ENCODE assay signal across 9 mouse cellular contexts in genomic region chr1:87127206-87128030, GRCm38 (mm10). TPM values are rescaled to one million over a fixed set of nuclear protein-coding genes. Genes with fewer than 3 reads are reported as not detected.
DNase-seq lines count a peak whose midpoint lies in the region; ATAC-seq lines count a peak whose summit lies in the region.
"Had no signal": no experiment of that assay in that cellular context is flagged by ENCODE, and none has a peak within 500 bp of the region (broad histone marks: within the 10 kb centered on the region; RNA-seq: fewer than 3 reads in every experiment).

No protein-coding gene starts in this region.

- H3K9ac ChIP-seq in heart, embryonic 15.5 days = no peak overlapping the region

- H3K4me1 ChIP-seq in heart, embryonic 15.5 days (replicated peaks) = no peaks in the 10 kb centered on the region; the same call in 1 of the 2 replicates
- peaks cover 10% of the 10 kb centered on the region; the same call in 1 of the 2 replicates for H3K4me1 ChIP-seq in embryonic facial prominence, embryonic 10.5 days

- ATAC-seq in heart, embryonic 15.5 days (replicated peaks; ENCODE audit: insufficient number of reproducible peaks, insufficient read depth, low FRiP score, low read depth) = no peak
- ATAC-seq in activated CD4-positive, CD25-positive, alpha-beta regulatory T cell, adult 4 months = no peak

- peak overlapping the region; percentile 51 for H3K4me2 ChIP-seq in heart, embryonic 15.5 days

- peak overlapping the region; percentile 23 for H3K4me3 ChIP-seq in heart, embryonic 15.5 days
- peak overlapping the region; percentile 39 for H3K4me3 ChIP-seq in embryonic facial prominence, embryonic 10.5 days

- intact Hi-C loops in left cerebral cortex, postnatal 25 days (cut with DNase I) = no loop called here

- H3K36me3 ChIP-seq in heart, embryonic 15.5 days = no peaks in the 10 kb centered on the region
- no peaks in the 10 kb centered on the region for H3K36me3 ChIP-seq in embryonic facial prominence, embryonic 10.5 days (replicated peaks)

- DNase-seq in heart, adult 9 months (ENCODE audit: low spot score in 2 of 2) = no peak
- peak; percentile 16 for DNase-seq in embryonic facial prominence, embryonic 10.5 days (ENCODE audit: low spot score)
- peak; percentile 25 for DNase-seq in heart, postnatal 4 days
- DNase-seq in left cerebral cortex, postnatal 25 days (ENCODE audit: low spot score in 2 of 2) = peak; percentile 41 to 55
- DNase-seq in right cerebral cortex, postnatal 14 days = peak; percentile 53
- DNase-seq in liver = no peak

- H3K27ac ChIP-seq in heart, embryonic 15.5 days = no peak overlapping the region
- H3K27ac ChIP-seq in embryonic facial prominence, embryonic 10.5 days (replicated peaks) = no peak overlapping the region

- 11% methylated on average over 43 of the region's 43 CpGs for WGBS in heart, embryonic 15.5 days
- WGBS in embryonic facial prominence, embryonic 10.5 days = 5% methylated on average over 43 of the region's 43 CpGs

- peaks cover 38% of the 10 kb centered on the region for H3K27me3 ChIP-seq in heart, embryonic 15.5 days
- H3K27me3 ChIP-seq in embryonic facial prominence, embryonic 10.5 days (replicated peaks; ENCODE audit: low read depth, poor library complexity, severe bottlenecking) = peaks cover 60% of the 10 kb centered on the region

- H3K9me3 ChIP-seq in heart, embryonic 15.5 days (replicated peaks) = no peaks in the 10 kb centered on the region
- H3K9me3 ChIP-seq in embryonic facial prominence, embryonic 10.5 days = no peaks in the 10 kb centered on the region

RNA-seq across cellular contexts. Expression of gene Akp3, which starts 2.6 kb away (rescaled TPM):
- polyA plus RNA-seq in heart, embryonic 15.5 days (2015; fragmentation: Nextera tagmentation; extraction: Ambion mirVana) = not detected in 2 replicates
- not detected in 2 replicates for polyA plus RNA-seq in embryonic facial prominence, embryonic 10.5 days (2016; fragmentation: Nextera tagmentation; extraction: Ambion mirVana)
- total RNA-seq in heart, postnatal 4 days (2021) = not detected
- total RNA-seq in left cerebral cortex, postnatal 25 days (2021) = not detected
- polyA plus RNA-seq in activated CD4-positive, CD25-positive, alpha-beta regulatory T cell, adult 4 months (2017; shearing (Covaris generic)) = not detected
- polyA plus RNA-seq: frontal cortex, adult 2 months had no signal

RNA-seq across cellular contexts. Expression of gene Alpi, which starts 26.0 kb away (rescaled TPM):
- polyA plus RNA-seq in heart, embryonic 15.5 days (2015; fragmentation: Nextera tagmentation; extraction: Ambion mirVana) = not detected in 2 replicates
- not detected in 2 replicates for polyA plus RNA-seq in embryonic facial prominence, embryonic 10.5 days (2016; fragmentation: Nextera tagmentation; extraction: Ambion mirVana)
- total RNA-seq in heart, postnatal 4 days (2021) = not detected
- total RNA-seq in left cerebral cortex, postnatal 25 days (2021) = not detected
- not detected for polyA plus RNA-seq in activated CD4-positive, CD25-positive, alpha-beta regulatory T cell, adult 4 months (2017; shearing (Covaris generic))
- polyA plus RNA-seq: frontal cortex, adult 2 months had no signal

RNA-seq across cellular contexts. Expression of gene Ecel1, which starts 28.9 kb away (rescaled TPM):
- polyA plus RNA-seq in heart, embryonic 15.5 days (2015; fragmentation: Nextera tagmentation; extraction: Ambion mirVana) = 0.83 and 5.1 TPM in 2 replicates
- polyA plus RNA-seq in embryonic facial prominence, embryonic 10.5 days (2016; fragmentation: Nextera tagmentation; extraction: Ambion mirVana) = 1.2 and 3.1 TPM in 2 replicates
- total RNA-seq in heart, postnatal 4 days (2021) = under 1 TPM in 1 of 2 experiments, not detected in 1; 0.18 TPM
- 10 to 100 TPM in 1 of 2 experiments, 1 to 10 TPM in 1; 6.6 to 14.8 TPM for total RNA-seq in left cerebral cortex, postnatal 25 days (2021)
- under 1 TPM in 1 of 2 experiments, not detected in 1; 0.36 TPM for polyA plus RNA-seq in activated CD4-positive, CD25-positive, alpha-beta regulatory T cell, adult 4 months (2017; shearing (Covaris generic))

RNA-seq across cellular contexts. Expression of gene Alppl2, which starts 37.7 kb away (rescaled TPM):
- polyA plus RNA-seq in heart, embryonic 15.5 days (2015; fragmentation: Nextera tagmentation; extraction: Ambion mirVana) = not detected in 2 replicates
- polyA plus RNA-seq in embryonic facial prominence, embryonic 10.5 days (2016; fragmentation: Nextera tagmentation; extraction: Ambion mirVana) = not detected in 2 replicates
- not detected for total RNA-seq in heart, postnatal 4 days (2021)
- total RNA-seq in left cerebral cortex, postnatal 25 days (2021) = not detected
- not detected for polyA plus RNA-seq in activated CD4-positive, CD25-positive, alpha-beta regulatory T cell, adult 4 months (2017; shearing (Covaris generic))
- polyA plus RNA-seq: frontal cortex, adult 2 months had no signal

RNA-seq across cellular contexts. Expression of gene Prss56, which starts 55.7 kb away (rescaled TPM):
- 0.05 and 0.08 TPM in 2 replicates for polyA plus RNA-seq in heart, embryonic 15.5 days (2015; fragmentation: Nextera tagmentation; extraction: Ambion mirVana)
- polyA plus RNA-seq in embryonic facial prominence, embryonic 10.5 days (2016; fragmentation: Nextera tagmentation; extraction: Ambion mirVana) = 0.71 and 0.94 TPM in 2 replicates
- not detected for total RNA-seq in heart, postnatal 4 days (2021)
- 1 to 10 TPM; 2.1 to 2.4 TPM for total RNA-seq in left cerebral cortex, postnatal 25 days (2021)
- polyA plus RNA-seq in activated CD4-positive, CD25-positive, alpha-beta regulatory T cell, adult 4 months (2017; shearing (Covaris generic)) = not detected

Comparison
In these comparisons a context has a peak if more than half of its experiments do, and no peak if none do; other contexts are left out.
1. DNase-seq: peak in embryonic facial prominence, embryonic 10.5 days (single experiment), heart, postnatal 4 days (single experiment), left cerebral cortex, postnatal 25 days (2 of 2) and right cerebral cortex, postnatal 14 days (single experiment); none in heart, adult 9 months (0 of 2) and liver (single experiment).